Mouse (Mus musculus): Measurements from ENCODE around the gene Icmt.

The Icmt gene

GRCm38 (mm10) chr4:152303172-152303571 lies 6.1 kb downstream of the Icmt start:
- no peak for DNase-seq

DNA sequence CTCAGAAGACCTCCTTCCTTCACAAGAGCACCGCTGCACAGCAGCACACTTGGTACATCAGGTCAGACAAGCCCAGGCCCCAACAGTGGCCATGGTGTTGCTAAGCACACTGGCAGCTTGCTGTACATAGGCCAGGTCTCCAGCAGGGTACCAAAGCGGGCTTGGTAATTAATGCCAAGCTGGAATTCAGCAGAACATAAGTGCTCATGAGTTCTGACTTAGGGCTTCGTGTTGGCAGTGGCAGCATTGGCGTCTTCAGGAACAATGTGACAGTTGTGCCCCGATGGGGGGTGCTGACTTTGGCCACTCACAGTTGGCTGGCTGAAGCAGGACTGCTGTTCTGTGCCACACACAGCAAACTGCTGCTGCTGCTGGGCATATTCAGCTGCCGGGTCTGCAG lies 7.7 kb downstream of the Icmt start:
- no peak for DNase-seq

DNA sequence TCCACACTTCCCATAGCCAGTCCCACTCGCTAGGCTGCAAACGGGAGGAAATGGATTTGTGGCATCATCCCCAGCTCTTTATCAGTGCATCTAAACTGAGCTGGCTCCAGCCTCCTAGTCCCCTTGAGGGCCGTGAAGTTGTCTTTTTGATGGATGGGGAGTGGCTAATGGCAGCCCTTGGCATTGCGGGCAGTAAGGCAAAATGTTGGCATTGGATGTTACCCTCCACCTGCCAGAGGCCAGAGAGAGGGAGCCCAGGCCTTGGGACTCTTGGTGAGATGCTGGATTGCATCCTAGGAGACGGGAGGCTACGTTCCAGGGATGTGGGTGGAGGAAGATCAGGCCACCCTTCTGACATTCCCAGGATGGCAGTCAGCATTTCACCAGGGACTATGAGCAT lies 9.0 kb downstream of the Icmt start:
- DNase-seq, result no peak

GRCm38 (mm10) chr4:152307542-152307941 lies 10.5 kb downstream of the Icmt start:
- no peak for DNase-seq

GRCm38 (mm10) chr4:152312186-152312585 lies 15.2 kb downstream of the Icmt start:
- no peak for DNase-seq

- DNase-seq, result no peak
These were observed 16.2 kb downstream of the Icmt start for GRCm38 (mm10) chr4:152313211-152313632.

- DNase-seq, result peak; percentile 67
These were observed 16.9 kb downstream of the Icmt start for GRCm38 (mm10) chr4:152313934-152314333.

DNA sequence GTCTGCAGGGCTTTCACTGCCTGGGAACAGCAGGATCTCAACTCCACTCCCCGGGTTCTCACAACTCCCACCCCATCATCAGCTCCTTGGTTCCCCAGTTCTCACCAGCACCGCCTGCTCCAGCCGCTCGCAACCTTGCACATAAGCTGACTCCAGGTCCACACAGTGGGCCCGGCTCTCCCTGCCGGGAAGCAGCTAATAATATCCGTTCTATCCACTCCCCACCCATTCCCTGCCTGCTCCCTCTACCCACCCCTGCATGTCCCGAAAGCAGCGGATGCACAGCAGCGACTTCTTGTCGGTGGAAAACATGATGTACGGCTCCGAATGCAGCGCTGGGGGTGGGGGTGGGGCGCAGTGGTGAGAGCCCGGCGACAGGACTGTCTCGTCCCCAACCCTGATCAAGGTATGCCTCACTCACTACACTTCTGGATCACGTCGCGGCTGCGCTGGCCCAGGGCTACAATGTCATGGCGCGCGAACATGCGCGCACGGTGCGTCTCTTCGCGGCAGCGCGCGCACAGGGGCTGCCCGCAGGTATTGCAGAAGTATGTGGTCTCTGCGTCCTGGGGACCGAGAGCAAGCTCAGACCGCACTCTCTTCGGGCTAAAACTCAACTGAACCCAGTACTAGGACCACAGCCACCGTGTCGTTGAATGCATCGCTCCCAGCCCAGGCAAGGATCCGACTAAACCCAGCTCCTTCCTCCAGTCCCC lies 18.6 kb downstream of the Icmt start:
- no peak for DNase-seq

GRCm38 (mm10) chr4:152317631-152318033 lies 20.6 kb downstream of the Icmt start:
- no peak for DNase-seq

DNA sequence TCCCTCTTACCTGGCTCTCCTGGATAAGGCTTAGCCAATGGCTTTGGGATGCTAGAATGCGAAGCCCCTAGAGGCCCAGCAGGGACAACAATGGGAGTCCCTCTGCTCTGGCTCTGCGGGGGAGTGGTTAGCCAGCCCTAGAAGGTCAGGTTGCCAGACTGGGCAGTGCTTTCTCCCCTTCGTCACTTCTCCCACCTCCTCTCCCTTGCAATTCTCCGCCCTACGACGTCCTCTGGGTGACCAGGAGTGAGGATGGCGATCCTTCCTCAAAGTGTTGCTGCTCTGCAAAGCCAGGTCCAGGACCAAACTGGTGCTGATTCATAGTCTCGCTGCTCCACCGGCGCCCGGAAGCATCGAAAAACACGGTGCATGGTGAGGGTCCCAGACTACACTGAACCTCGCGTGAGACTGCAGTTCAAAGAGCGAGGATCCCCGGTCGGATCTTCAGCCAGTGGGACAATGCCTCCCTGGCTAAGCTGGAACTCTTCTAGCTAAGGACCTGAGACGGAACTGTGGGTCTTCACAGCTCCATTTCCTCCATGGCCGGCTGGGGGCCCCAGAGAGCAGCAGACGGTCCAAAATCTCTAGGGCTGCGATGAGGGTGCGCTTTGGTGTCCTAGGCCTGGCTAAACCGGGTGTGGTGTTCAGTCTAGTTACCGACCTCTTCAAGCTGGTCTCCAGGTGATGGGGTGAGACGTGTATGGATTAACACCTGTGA lies 21.6 kb downstream of the Icmt start, which contains the start of gene Rnf207:
Gene Rnf207 (minus strand): TSS at position 477 of the 718 bp plus-strand sequence.
- DNase-seq, result peak; percentile 73

DNA sequence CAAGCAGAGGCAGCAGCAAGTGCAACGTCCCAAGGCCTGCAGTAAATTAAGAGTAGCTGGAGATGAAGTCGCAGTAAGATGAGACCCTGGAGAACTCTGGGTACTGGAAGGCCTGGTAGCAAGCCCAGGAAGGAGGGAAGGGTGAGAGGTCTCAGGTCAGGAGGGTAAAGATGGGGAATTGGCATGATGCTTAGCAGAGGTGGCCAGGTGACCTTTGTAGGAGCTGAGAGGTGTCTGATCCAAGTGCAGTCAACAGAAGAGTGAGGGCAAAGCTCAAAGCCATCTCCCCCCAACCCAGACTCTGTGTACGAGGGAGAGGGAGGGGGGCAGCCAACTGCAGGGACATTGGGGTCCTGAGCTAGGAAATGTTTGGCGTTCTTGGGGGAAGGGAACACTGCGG lies 24.4 kb downstream of the Icmt start:
- no peak for DNase-seq

DNA sequence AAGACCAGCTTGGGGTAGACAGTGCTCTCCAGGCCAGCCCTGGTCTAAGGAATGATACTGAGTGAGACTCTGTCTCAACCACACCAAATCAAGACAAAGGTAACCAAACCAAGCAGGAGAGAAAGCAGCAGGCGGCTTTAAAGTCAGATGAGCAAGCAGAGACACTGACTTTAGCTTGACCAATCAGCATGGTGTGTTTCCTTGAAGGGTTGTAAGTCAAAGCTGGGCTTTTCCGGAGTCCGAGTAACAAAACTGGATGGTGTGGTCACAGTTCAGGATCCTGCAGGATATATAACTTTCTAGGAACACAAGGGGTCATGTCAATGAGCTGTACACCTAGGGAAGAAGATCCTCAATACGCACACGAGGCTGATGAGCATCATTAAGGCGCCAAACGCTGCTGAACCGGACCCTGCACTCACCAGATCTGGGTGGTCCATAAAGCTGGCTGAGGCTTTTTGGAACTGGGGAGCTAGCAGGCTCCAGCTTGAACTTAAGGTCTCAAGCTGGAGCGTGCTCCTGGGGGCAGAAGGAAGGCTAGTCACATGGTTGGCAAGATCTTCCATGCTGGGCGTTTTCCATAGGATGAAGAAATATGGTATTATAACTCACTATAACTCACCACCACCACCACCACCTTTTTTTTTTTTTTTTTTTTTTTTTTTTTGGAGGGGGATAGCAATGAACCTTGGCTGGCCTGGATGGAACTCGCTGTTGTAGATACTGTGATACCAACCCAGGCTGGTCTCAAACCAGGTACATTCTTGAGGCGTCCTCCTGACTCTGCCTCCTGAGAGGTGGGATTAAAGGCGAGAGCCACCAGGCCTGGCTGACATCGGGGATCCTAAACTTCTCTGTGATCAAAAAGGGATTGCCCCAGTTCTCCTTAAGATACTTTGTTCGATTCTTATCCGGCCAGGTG lies 27.9 kb downstream of the Icmt start:
- no peak for DNase-seq

GRCm38 (mm10) chr4:152325574-152326411 lies 28.8 kb downstream of the Icmt start, which contains the start of gene Rpl22:
TSS of gene Rpl22 (plus strand) at chr4:152325742.
- peak; percentile 95 for DNase-seq

DNA sequence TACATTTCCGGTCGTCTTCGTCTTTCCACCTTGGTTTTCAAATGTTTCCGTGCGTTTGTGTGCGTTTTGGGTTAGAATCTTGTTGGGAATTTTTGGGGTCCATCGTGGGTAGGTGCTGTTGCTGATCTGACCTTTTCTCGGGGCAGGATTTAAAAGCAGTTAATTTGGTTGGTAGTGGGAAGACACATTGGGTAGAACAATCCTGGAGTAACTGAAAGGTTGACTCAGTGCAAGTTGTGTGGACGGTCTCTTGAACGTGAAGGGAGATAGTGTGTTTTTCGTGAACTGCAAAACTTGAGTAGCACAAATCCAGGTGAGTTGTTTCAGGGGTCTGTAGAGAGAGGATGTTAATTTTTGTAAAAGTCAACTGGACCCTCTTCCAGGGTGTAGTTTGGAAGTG lies 29.5 kb downstream of the Icmt start:
- no peak for DNase-seq

DNA sequence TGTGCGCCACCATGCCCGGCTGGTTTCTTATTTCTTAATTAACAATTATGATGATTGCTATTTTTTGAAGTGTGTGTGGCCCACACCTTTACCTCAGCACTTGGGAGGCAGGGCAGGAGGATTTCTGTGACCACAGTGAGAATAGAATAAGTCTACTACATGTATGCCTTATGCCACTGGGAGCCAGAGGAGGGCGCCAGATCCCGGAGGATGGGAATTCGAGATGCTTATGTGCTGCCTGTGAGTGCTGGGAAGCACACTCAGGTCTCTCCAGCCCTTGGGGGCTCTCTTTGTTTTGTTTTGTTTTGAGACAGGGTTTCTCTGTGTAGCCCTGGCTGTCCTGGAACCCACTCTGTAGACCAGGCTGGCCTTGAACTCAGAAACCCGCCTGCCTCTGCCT lies 31.7 kb downstream of the Icmt start:
- DNase-seq, result peak; percentile 70

DNA sequence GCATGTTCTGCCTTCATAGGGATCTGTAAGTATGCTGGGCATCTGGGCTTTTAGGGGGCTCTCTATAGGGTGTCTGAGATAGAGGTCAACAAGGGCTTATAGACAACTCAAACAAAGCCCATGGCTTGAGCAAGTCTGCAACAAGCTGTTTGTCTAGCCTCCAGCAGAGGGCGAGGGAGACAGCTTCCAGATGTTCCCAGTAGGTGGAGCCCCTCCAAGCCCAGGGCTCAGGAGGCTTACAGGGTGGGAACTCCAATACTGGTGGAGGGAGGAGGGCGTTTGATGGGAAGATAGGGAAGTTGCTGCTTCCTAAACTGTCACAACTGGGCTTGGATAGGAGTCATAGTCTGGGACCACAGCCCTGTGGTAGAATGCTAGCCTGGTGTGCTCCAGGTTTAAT lies 35.9 kb downstream of the Icmt start:
- DNase-seq, result peak; percentile 84

GRCm38 (mm10) chr4:152333587-152333986 lies 36.6 kb downstream of the Icmt start:
- no peak for DNase-seq

DNA sequence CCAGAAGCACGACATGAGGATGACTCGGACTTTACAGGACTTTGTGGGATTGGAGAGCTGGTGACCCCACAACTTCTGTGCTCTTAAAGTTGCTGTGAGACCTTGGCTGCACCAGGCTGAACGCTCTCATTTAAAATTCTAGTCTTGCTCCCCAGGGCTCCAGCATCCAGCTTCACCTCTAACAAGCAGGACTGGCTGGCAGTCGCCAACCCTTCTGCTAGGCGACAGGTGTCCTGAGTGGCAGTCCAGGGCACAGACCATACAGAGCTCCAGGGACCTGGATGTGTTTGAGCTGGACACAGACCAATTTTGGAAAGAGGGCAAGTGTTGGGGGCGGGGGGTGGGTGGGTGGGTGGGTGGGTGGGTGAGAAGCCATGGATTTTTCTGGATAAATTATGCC lies 40.7 kb downstream of the Icmt start:
- no peak for DNase-seq

DNA sequence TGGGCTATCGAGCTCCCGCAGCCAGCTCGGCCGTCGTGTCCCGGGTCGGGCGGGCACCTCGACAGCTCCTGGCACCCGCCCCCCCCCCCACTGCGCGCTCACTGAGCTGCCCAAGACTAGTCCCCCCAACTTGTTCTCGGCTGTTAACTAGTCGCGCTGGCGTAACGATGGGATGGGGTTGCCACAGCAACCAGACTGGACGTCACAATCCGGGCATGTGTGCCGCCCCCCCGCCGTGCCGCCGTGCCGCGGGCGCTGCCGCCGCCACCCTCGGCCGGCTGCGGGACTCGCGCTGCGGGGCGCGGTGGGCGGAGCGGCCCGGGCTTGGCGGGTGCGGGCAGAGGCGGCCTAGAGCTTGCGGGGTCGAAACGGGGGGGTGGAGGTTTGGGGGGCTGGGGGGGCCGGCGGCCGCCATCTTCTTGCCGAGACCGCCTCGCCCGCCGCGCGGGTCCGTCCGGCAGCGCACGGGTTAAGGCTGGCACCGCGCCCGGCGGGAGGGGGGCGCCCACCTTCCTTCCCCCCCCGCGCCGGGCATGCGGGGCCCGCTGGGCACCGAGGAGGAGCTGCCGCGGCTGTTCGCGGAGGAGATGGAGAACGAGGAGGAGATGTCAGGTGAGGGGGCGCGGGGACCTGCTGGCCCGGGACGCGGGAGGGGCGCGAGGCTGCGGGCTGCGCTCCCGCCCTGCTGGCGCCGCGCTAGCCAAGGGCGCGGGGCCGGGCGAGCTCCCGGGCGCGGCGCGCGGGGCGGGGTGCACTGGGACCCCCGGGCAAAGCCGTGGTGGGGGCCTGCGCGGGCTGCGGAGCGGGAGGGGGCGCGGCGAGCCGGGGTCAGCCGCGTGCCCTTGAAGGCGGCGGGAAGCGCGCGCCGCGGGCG lies 41.6 kb downstream of the Icmt start, which contains the start of gene Chd5:
Gene Chd5 (plus strand): TSS at position 233 of the 874 bp plus-strand sequence.
- no peak for DNase-seq

GRCm38 (mm10) chr4:152339293-152339790 lies 42.3 kb downstream of the Icmt start:
- DNase-seq, result no peak
